Mouse (Mus musculus) heart, embryonic 14.5 days (tissue): ENCODE results near the gene Sag. TPM values are rescaled to one million over a fixed set of nuclear protein-coding genes. Genes with fewer than 3 reads are reported as not detected.
"Not testable (repeated sequence)": the region's sequence is repeated elsewhere in the genome, so short reads cannot be mapped to it uniquely, and the experiment has no call there.

ENCODE experiments used
- ATAC-seq: fragments of 200-750 bp; cut with Nextera tagmentation; 2 replicates; pipeline ENCODE4 v1.8.0; 2017; ENCODE audit warnings: low read depth, moderate TSS enrichment; ENCODE audit not compliant: insufficient number of reproducible peaks, insufficient read depth, low FRiP score
- H3K27ac ChIP-seq, 2 experiments: fragments of 200-500 bp in 1 of 2; fragments of 300-500 bp in 1 of 2; sonication (generic) in 1 of 2; replicated peaks in 1 of 2; 2 replicates each; pipeline ENCODE4 v1.5.1; 2012 to 2014; ENCODE audit warnings: low read depth in 2 of 2, low read length in 2 of 2, control low read depth in 1 of 2, mild to moderate bottlenecking in 1 of 2, mixed read lengths in 1 of 2; ENCODE audit not compliant: control insufficient read depth in 1 of 2, insufficient read depth in 1 of 2
- H3K27me3 ChIP-seq: fragments of 300-500 bp; sonication (generic); 2 replicates; pipeline ENCODE4 v1.6.1; 2014; ENCODE audit warnings: mild to moderate bottlenecking, low read length, control low read depth; ENCODE audit not compliant: control insufficient read depth, insufficient read depth
- H3K36me3 ChIP-seq: fragments of 300-500 bp; sonication (generic); 2 replicates; pipeline ENCODE4 v1.6.1; 2014; ENCODE audit warnings: mild to moderate bottlenecking, control low read depth, low read length, mixed read lengths; ENCODE audit not compliant: control insufficient read depth, insufficient read depth
- H3K4me1 ChIP-seq, 2 experiments: fragments of 200-500 bp in 1 of 2; fragments of 300-500 bp in 1 of 2; sonication (generic) in 1 of 2; 2 replicates each; pipeline ENCODE4 v1.6.1; 2012 to 2014; ENCODE audit warnings: low read length in 2 of 2, control low read depth in 1 of 2, mixed read lengths in 1 of 2; ENCODE audit not compliant: control insufficient read depth in 2 of 2, insufficient read depth in 2 of 2
- H3K4me2 ChIP-seq: fragments of 300-500 bp; sonication (generic); 2 replicates; pipeline ENCODE4 v1.6.1; 2014; ENCODE audit warnings: mild to moderate bottlenecking, low read length
- H3K4me3 ChIP-seq, 2 experiments: fragments of 200-500 bp in 1 of 2; fragments of 300-500 bp in 1 of 2; sonication (generic) in 1 of 2; 2 replicates each; pipeline ENCODE4 v1.5.1; 2012 to 2014; ENCODE audit warnings: low read length in 2 of 2, mild to moderate bottlenecking in 2 of 2, control low read depth in 1 of 2, low read depth in 1 of 2, moderate library complexity in 1 of 2; ENCODE audit not compliant: control insufficient read depth in 1 of 2, insufficient read depth in 1 of 2
- H3K9ac ChIP-seq: fragments of 300-500 bp; sonication (generic); 2 replicates; pipeline ENCODE4 v1.6.1; 2014; ENCODE audit warnings: mild to moderate bottlenecking, low read length
- H3K9me3 ChIP-seq: fragments of 300-500 bp; sonication (generic); 2 replicates; pipeline ENCODE4 v1.6.1; 2016; ENCODE audit warnings: low read length, control low read depth; ENCODE audit not compliant: control insufficient read depth
- WGBS: fragments of 180-500 bp; shearing (Covaris S2); extraction: QIAGEN DNeasy Blood & Tissue Kit; methylation state at CpG from one replicate; pipeline ENCODE4 v1.1.7; 2014; 5-methylcytosine and 5-hydroxymethylcytosine counted together
- polyA plus RNA-seq: library from polyadenylated mRNA; unstranded; fragments of >200 nt; fragmentation: Nextera tagmentation; extraction: Ambion mirVana; gene quantifications from 2 replicates; pipeline ENCODE4 v1.2.1, GENCODE M21; 2014

Sag gene
- polyA plus RNA-seq, 1 experiment from 2014 or later = 1.1 TPM

DNA sequence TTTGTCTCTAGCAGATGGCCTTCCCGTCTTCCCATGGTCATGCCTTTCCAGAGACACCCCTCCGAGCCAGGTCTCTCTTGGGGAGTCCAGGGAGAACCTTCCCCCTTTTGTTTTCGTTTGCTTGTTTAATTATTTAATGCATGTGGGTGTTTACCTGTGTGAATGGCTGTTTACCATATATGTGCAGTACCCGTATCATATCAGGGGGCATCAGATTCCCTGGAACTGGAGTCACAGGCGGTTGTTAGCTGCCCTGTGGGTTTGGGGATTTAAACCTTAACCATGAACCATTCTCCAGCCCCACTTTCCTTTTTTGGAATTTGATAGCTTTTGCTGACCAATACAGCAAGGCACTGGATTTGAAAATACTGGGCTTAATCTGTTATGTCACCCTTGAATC lies 21.8 kb downstream of the Sag start:
- WGBS = 87% methylated on average over 5 of the region's 5 CpGs
- ATAC-seq = no peak
- peaks cover 5 to 8% of the 10 kb centered on the region in 2 experiments; a peak in 3 of 4 replicates for H3K4me1 ChIP-seq
- no peak overlapping the region for H3K4me2 ChIP-seq
- H3K27me3 ChIP-seq = no peaks in the 10 kb centered on the region
- H3K9me3 ChIP-seq = no peaks in the 10 kb centered on the region
- H3K9ac ChIP-seq = no peak overlapping the region
- H3K4me3 ChIP-seq = no peak overlapping the region
- H3K36me3 ChIP-seq = no peaks in the 10 kb centered on the region
- H3K27ac ChIP-seq = no peak overlapping the region

DNA sequence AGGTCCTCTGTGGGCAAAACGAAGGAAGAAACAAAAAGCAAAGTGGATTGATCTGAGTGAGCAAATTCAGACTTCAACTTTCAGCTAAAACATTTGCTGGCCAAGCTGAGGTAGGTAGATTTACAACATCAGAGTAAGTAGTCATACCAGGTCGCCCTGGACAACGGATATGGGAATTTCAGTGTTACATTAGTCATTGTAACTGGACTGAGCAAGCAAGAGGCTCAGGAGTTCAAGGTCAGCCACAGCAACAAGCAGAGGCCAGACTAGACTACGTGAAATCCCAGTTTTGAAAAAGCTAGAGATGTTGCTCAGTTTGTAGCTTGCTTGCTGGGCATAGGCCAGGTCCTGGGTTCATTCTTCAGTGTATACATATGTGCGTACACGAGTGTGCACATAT lies 22.5 kb downstream of the Sag start:
- no peak overlapping the region for H3K9ac ChIP-seq
- no peaks in the 10 kb centered on the region for H3K9me3 ChIP-seq
- no peaks in the 10 kb centered on the region for H3K27me3 ChIP-seq
- peaks cover 5 to 8% of the 10 kb centered on the region in 2 experiments; a peak in 3 of 4 replicates for H3K4me1 ChIP-seq
- no peaks in the 10 kb centered on the region for H3K36me3 ChIP-seq
- no peak overlapping the region for H3K4me2 ChIP-seq
- H3K27ac ChIP-seq = no peak overlapping the region
- no peak overlapping the region for H3K4me3 ChIP-seq
- WGBS = 86% methylated on average over 6 of the region's 6 CpGs
- ATAC-seq = no peak

DNA sequence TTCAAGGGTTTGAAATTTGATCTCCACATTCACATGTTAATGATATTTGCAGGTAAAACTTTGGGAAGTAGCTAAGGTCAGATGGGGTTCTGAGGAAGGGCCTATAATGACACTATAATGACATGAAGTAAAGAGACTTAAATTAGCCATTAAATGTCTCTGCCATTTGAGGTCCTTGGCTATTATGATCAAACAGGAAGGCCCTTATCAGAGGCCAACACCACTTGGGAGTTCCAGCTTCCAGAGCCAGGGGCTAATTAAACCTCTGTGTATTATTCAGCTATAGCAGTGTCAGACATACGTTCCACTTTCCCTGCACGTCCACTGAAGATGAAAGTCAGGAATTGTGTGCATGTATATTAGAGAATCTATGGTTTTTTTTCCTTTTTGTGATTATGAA lies 23.0 kb downstream of the Sag start:
- ATAC-seq = no peak
- Histone ChIP-seq H3K36me3 (no peaks in the 10 kb centered on the region), H3K27me3 (no peaks in the 10 kb centered on the region), H3K9me3 (no peaks in the 10 kb centered on the region), H3K9ac (no peak overlapping the region), H3K4me3 (no peak overlapping the region), H3K4me1 (peaks cover 5 to 8% of the 10 kb centered on the region in 2 experiments; a peak in 3 of 4 replicates), H3K4me2 (no peak overlapping the region), H3K27ac (no peak overlapping the region)
- 59% methylated on average over 2 of the region's 2 CpGs for WGBS

DNA sequence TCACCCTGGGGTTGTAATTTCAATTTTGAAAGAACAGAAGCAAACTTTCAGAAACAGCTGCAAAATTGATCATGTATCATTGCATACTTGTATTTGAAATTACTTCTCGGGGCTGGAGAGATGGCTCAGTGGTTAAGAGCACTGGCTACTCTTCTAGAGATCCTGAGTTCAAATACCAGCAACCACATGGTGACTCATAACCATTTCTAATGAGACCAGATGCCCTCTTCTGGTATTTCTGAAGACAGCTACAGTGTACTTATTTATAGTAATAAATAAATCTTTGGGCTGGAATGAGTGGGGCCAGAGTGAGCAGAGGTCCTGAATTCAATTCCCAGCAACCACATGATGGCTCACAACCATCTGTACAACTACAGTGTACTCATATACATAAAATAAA lies 24.0 kb downstream of the Sag start:
- H3K27ac ChIP-seq, H3K9ac ChIP-seq, ATAC-seq, H3K4me2 ChIP-seq, H3K36me3 ChIP-seq, H3K27me3 ChIP-seq, H3K9me3 ChIP-seq, H3K4me3 ChIP-seq, H3K4me1 ChIP-seq: not testable (repeated sequence)
- WGBS = 78% methylated on average over 1 of the region's 1 CpGs

DNA sequence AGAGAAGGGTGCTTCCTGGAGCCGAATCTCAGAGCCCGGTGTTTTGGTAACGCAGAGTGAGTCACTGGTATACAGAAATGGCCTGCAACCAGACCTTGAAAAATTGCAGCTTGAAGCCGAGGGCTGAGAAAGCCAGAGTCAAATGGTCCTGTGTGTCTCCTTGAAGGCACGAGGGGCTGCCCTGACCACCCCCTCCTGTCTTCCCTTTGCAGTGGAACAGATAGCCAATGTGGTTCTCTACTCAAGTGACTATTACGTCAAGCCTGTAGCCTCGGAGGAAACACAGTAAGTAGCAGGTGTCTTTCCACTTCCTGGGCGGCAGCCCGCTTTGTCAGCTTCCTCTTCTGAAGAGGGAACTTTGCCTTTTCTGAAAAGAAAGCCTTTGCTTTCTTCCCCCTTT lies 24.7 kb downstream of the Sag start:
- 52% methylated on average over 9 of the region's 9 CpGs for WGBS
- Histone ChIP-seq H3K36me3 (no peaks in the 10 kb centered on the region), H3K9ac (no peak overlapping the region), H3K9me3 (no peaks in the 10 kb centered on the region), H3K4me1 (peaks cover 5 to 8% of the 10 kb centered on the region in 2 experiments; a peak in 3 of 4 replicates), H3K4me3 (no peak overlapping the region), H3K27me3 (no peaks in the 10 kb centered on the region), H3K4me2 (no peak overlapping the region), H3K27ac (no peak overlapping the region)
- no peak for ATAC-seq

DNA sequence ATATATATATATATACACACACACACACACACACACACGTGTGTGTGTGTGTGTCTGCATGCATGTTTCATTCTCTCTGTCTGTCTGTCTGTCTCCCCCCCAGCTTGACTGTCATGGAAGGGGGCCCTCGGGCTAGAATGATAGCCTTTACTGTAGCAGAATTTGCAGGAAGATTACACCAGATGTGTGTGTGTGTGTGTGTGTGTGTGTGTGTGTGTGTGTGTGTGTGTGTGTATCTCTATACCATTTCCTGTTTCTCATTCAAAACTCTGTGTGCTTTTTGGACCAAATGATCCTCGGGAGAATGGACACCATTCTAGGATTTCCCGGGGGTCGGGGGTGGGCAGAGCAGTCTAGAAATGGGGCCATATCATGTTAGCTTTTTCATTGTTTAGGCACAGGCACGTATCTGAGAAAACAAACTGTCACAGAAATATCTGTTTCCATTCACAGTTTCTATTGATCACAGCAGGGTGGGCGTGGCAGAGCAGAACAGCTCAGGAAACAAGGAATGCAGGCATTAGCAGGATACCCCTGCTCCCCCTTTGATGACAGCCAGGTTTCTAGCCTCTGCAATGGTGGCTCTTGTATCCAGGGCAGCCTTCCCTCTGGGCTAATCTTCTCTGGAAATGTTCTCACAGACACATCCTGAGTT lies 25.6 kb downstream of the Sag start:
- Histone ChIP-seq H3K9ac (no peak overlapping the region), H3K4me1 (peaks cover 5 to 8% of the 10 kb centered on the region in 2 experiments; a peak in 3 of 4 replicates), H3K4me2 (no peak overlapping the region), H3K4me3 (no peak overlapping the region), H3K36me3 (no peaks in the 10 kb centered on the region), H3K27me3 (no peaks in the 10 kb centered on the region), H3K27ac (no peak overlapping the region), H3K9me3 (no peaks in the 10 kb centered on the region)
- no peak for ATAC-seq
- 49% methylated on average over 7 of the region's 7 CpGs for WGBS

DNA sequence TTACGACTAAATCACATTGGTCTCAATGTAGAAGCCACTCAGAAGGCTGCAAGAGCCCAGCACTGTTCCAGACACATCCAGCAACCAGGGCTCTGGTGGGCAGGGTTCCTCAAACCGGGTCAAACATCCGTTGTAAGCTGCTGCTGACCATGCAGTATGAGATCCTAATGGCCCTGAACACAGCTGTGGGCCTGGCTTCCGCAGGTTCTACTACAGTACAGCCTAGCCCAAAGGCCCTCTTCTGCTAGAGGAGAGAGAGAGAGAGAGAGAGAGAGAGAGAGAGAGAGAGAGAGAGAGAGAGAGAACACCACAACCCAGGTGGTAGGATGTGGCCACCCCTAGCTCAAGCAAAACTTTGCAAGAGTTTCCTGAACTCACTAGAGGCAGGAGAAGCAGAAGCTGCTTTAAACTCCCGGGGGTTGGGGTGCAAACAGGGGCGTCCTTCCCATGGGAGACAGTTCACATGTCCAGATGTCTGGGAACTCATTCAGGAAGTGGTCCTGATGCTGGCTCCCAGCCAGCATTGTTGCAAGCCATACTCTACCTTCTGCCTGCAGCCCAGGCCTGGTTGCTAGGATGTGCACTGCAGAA lies 26.2 kb downstream of the Sag start:
- no peak overlapping the region for H3K4me2 ChIP-seq
- H3K4me3 ChIP-seq = no peak overlapping the region
- no peak overlapping the region for H3K9ac ChIP-seq
- H3K4me1 ChIP-seq = peaks cover 5 to 8% of the 10 kb centered on the region in 2 experiments; a peak in 3 of 4 replicates
- no peaks in the 10 kb centered on the region for H3K27me3 ChIP-seq
- ATAC-seq = peak; percentile 26
- 55% methylated on average over 6 of the region's 6 CpGs for WGBS
- H3K27ac ChIP-seq = no peak overlapping the region
- H3K36me3 ChIP-seq = no peaks in the 10 kb centered on the region
- H3K9me3 ChIP-seq = no peaks in the 10 kb centered on the region

DNA sequence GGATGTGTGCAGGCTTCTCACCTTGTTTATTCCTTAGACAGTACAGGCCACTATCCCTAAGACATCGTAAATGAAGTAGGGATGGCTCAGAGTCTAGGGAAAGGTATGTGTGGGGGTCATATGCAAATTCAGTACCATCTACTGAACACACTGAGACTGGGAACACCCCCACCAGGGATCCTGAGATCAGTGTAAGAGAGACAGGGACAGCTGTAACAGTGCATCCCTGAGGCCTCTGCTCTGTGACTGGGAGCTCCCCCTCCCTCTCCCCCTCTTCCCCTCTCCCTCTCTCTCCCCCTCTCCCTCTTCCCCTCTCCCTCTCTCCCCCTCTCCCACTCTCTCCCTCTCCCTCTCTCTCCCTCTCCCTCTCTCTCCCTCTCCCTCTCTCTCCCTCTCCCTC lies 33.0 kb downstream of the Sag start:
- H3K27me3 ChIP-seq = no peaks in the 10 kb centered on the region
- ATAC-seq = no peak
- WGBS = 65% methylated on average over 1 of the region's 1 CpGs
- no peak overlapping the region for H3K9ac ChIP-seq
- H3K9me3 ChIP-seq = no peaks in the 10 kb centered on the region
- no peak overlapping the region for H3K4me3 ChIP-seq
- no peak overlapping the region for H3K27ac ChIP-seq
- H3K4me2 ChIP-seq = no peak overlapping the region
- no peaks in the 10 kb centered on the region for H3K4me1 ChIP-seq
- no peaks in the 10 kb centered on the region for H3K36me3 ChIP-seq
